Mouse (Mus musculus): ENCODE results near the gene Gabra2. TPM values are rescaled to one million over a fixed set of nuclear protein-coding genes. Genes with fewer than 3 reads are reported as not detected.

The Gabra2 gene
- total RNA-seq (2014; rRNA removed) (18.3 and 21.6 TPM in 2 replicates), polyA plus RNA-seq (2015; fragmentation: Nextera tagmentation; extraction: Ambion mirVana) (57.4 and 61.7 TPM in 2 replicates)

GRCm38 (mm10) chr5:71095725-71096607 lies at the start of gene Gabra2:
TSS of gene Gabra2 (minus strand) at chr5:71095849.
- no peaks in the 10 kb centered on the region for H3K9me3 ChIP-seq (ENCODE audit: low read length)
- under 1% methylated on average over 43 of the region's 55 CpGs for WGBS
- ATAC-seq (peak; percentile 91), DNase-seq (ENCODE audit: low spot score) (peak; percentile 83)
- TF ChIP-seq CTCF (IDR thresholded peaks at IDR 0.05; ENCODE audit: low read depth): peak; percentile 63
- H3K36me3 ChIP-seq (ENCODE audit: insufficient read depth, low read length): no peaks in the 10 kb centered on the region
- peak within 1 kb of the TSS; percentile 79 for H3K4me2 ChIP-seq (ENCODE audit: low read depth, low read length)
- H3K4me3 ChIP-seq (ENCODE audit: low read length): peak within 1 kb of the TSS; percentile 80
- H3K4me1 ChIP-seq (ENCODE audit: insufficient read depth, low read length): no peaks in the 10 kb centered on the region
- H3K27ac ChIP-seq: peak within 1 kb of the TSS; percentile 94
- peak within 1 kb of the TSS; percentile 76 for H3K9ac ChIP-seq (replicated peaks; ENCODE audit: low read length)
- no peaks in the 10 kb centered on the region for H3K27me3 ChIP-seq (ENCODE audit: insufficient read depth, low read length)

- no peak for TF ChIP-seq CTCF (IDR thresholded peaks at IDR 0.05; ENCODE audit: low read depth)
- DNase-seq (ENCODE audit: low spot score) (no peak), ATAC-seq (no peak)
- H3K9ac ChIP-seq (replicated peaks; ENCODE audit: low read length): no peak overlapping the region
- H3K27ac ChIP-seq: no peak overlapping the region
- 80% methylated on average over 4 of the region's 4 CpGs for WGBS
- H3K36me3 ChIP-seq (ENCODE audit: insufficient read depth, low read length): no peaks in the 10 kb centered on the region
- H3K9me3 ChIP-seq (ENCODE audit: low read length): no peaks in the 10 kb centered on the region
- no peak overlapping the region for H3K4me2 ChIP-seq (ENCODE audit: low read depth, low read length)
- H3K27me3 ChIP-seq (ENCODE audit: insufficient read depth, low read length): no peaks in the 10 kb centered on the region
- H3K4me1 ChIP-seq (ENCODE audit: insufficient read depth, low read length): no peaks in the 10 kb centered on the region
- no peak overlapping the region for H3K4me3 ChIP-seq (ENCODE audit: low read length)
Observed at GRCm38 (mm10) chr5:71136691-71137090, 41.0 kb upstream of the Gabra2 start.

GRCm38 (mm10) chr5:71135840-71136239 lies 40.2 kb upstream of the Gabra2 start:
- ATAC-seq (no peak), DNase-seq (ENCODE audit: low spot score) (no peak)
- Histone ChIP-seq H3K27ac (no peak overlapping the region), H3K9me3 (ENCODE audit: low read length) (no peaks in the 10 kb centered on the region), H3K4me1 (ENCODE audit: insufficient read depth, low read length) (no peaks in the 10 kb centered on the region), H3K9ac (replicated peaks; ENCODE audit: low read length) (no peak overlapping the region), H3K4me3 (ENCODE audit: low read length) (no peak overlapping the region), H3K27me3 (ENCODE audit: insufficient read depth, low read length) (no peaks in the 10 kb centered on the region), H3K4me2 (ENCODE audit: low read depth, low read length) (no peak overlapping the region), H3K36me3 (ENCODE audit: insufficient read depth, low read length) (no peaks in the 10 kb centered on the region)
- no peak for TF ChIP-seq CTCF (IDR thresholded peaks at IDR 0.05; ENCODE audit: low read depth)
- 85% methylated on average over 2 of the region's 2 CpGs for WGBS

- H3K27ac ChIP-seq: no peak overlapping the region
- 73% methylated on average over 3 of the region's 3 CpGs for WGBS
- DNase-seq (ENCODE audit: low spot score): peak; percentile 10
- H3K9me3 ChIP-seq (ENCODE audit: low read length): no peaks in the 10 kb centered on the region
- no peak for ATAC-seq
- H3K4me3 ChIP-seq (ENCODE audit: low read length): no peak overlapping the region
- no peak overlapping the region for H3K4me2 ChIP-seq (ENCODE audit: low read depth, low read length)
- H3K27me3 ChIP-seq (ENCODE audit: insufficient read depth, low read length): no peaks in the 10 kb centered on the region
- H3K9ac ChIP-seq (replicated peaks; ENCODE audit: low read length): no peak overlapping the region
- H3K36me3 ChIP-seq (ENCODE audit: insufficient read depth, low read length): no peaks in the 10 kb centered on the region
- no peaks in the 10 kb centered on the region for H3K4me1 ChIP-seq (ENCODE audit: insufficient read depth, low read length)
- TF ChIP-seq CTCF (IDR thresholded peaks at IDR 0.05; ENCODE audit: low read depth): no peak
Observed at GRCm38 (mm10) chr5:71127721-71128120, 32.1 kb upstream of the Gabra2 start.

GRCm38 (mm10) chr5:71115216-71115615 lies 19.6 kb upstream of the Gabra2 start:
- Histone ChIP-seq H3K4me2 (ENCODE audit: low read depth, low read length) (no peak overlapping the region), H3K27me3 (ENCODE audit: insufficient read depth, low read length) (no peaks in the 10 kb centered on the region), H3K4me3 (ENCODE audit: low read length) (no peak overlapping the region), H3K4me1 (ENCODE audit: insufficient read depth, low read length) (no peaks in the 10 kb centered on the region), H3K9me3 (ENCODE audit: low read length) (no peaks in the 10 kb centered on the region), H3K36me3 (ENCODE audit: insufficient read depth, low read length) (no peaks in the 10 kb centered on the region), H3K27ac (no peak overlapping the region), H3K9ac (replicated peaks; ENCODE audit: low read length) (no peak overlapping the region)
- DNase-seq (ENCODE audit: low spot score): peak; percentile 42
- no peak for TF ChIP-seq CTCF (IDR thresholded peaks at IDR 0.05; ENCODE audit: low read depth)
- no peak for ATAC-seq
- 49% methylated on average over 1 of the region's 1 CpGs for WGBS

- H3K27me3 ChIP-seq (ENCODE audit: insufficient read depth, low read length): no peaks in the 10 kb centered on the region
- H3K9ac ChIP-seq (replicated peaks; ENCODE audit: low read length): peak overlapping the region; percentile 76
- peak overlapping the region; percentile 79 for H3K4me2 ChIP-seq (ENCODE audit: low read depth, low read length)
- no peak for TF ChIP-seq CTCF (IDR thresholded peaks at IDR 0.05; ENCODE audit: low read depth)
- 0% methylated on average over 19 of the region's 19 CpGs for WGBS
- DNase-seq (ENCODE audit: low spot score) (peak; percentile 79), ATAC-seq (peak; percentile 49)
- no peaks in the 10 kb centered on the region for H3K9me3 ChIP-seq (ENCODE audit: low read length)
- peak overlapping the region; percentile 80 for H3K4me3 ChIP-seq (ENCODE audit: low read length)
- H3K4me1 ChIP-seq (ENCODE audit: insufficient read depth, low read length): no peaks in the 10 kb centered on the region
- peak overlapping the region; percentile 94 for H3K27ac ChIP-seq
- no peaks in the 10 kb centered on the region for H3K36me3 ChIP-seq (ENCODE audit: insufficient read depth, low read length)
Observed at GRCm38 (mm10) chr5:71095180-71095579, 469 bp downstream of the Gabra2 start.

GRCm38 (mm10) chr5:71094776-71095175 lies 873 bp downstream of the Gabra2 start:
- Histone ChIP-seq H3K36me3 (ENCODE audit: insufficient read depth, low read length) (no peaks in the 10 kb centered on the region), H3K27me3 (ENCODE audit: insufficient read depth, low read length) (no peaks in the 10 kb centered on the region), H3K9me3 (ENCODE audit: low read length) (no peaks in the 10 kb centered on the region), H3K27ac (peak overlapping the region; percentile 94), H3K4me1 (ENCODE audit: insufficient read depth, low read length) (no peaks in the 10 kb centered on the region), H3K9ac (replicated peaks; ENCODE audit: low read length) (peak overlapping the region; percentile 76), H3K4me3 (ENCODE audit: low read length) (peak overlapping the region; percentile 80), H3K4me2 (ENCODE audit: low read depth, low read length) (peak overlapping the region; percentile 79)
- ATAC-seq (no peak), DNase-seq (ENCODE audit: low spot score) (no peak)
- WGBS: 11% methylated on average over 10 of the region's 10 CpGs
- TF ChIP-seq CTCF (IDR thresholded peaks at IDR 0.05; ENCODE audit: low read depth): no peak
